Mouse (Mus musculus): ENCODE measurements at regions not wholly inside any gene's neighbourhood (a gene's known extent, or its start where the extent isn't known, plus 50 kb on each side); places are given as distances from the start of the nearest gene placed in this dataset.

DNA sequence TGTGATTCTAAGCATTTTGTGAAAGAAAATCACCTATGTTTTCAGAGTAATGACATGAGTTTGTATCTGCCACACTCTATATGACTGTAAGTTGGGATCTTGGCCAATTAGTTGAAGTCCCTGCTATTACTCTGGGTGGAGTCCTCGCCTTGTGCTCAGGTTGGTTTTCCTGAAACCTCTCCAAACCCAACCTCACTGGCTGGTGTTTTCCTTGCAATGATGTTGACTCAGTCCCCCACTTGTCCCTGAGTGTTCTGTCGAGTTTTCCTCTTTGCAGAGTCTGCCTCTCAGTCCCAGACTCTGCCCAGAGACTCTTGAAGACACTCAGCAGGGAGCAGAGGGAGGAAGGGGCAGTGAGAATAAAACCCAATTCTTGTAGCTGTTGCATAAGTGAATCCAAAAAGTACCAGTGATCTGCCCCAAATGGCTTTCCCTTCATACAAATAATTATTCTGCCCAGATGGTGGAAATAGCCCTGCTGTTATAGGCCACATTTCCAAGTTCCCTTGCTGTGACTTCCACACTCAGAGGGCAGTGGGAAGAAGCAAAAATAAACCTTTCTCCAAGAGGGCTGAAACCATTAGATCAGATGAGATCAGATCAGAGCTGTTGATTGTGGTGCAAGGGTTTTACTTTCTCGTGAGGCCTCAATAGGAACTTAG is 694.3 kb downstream of the Hs3st4 start:
- no peak for DNase-seq

DNA sequence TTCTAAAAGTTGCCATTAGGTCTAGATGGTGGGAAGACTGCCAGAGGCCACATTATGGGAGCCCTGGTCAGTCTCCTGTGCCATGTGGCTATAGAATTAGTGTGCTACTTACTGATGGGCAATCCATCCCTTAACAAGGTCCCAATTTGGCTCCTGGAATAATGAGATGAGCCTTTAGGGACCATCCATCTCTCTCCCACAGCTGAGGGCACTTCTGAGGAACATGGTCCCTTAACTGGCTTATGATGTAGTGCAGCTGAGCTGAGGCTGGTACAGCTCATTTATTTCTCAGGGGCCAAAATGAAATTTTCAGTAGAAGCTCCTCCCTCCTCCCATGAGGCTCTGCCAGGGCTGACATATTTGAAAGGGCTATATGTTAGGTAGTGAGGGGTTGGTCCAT is 697.9 kb downstream of the Hs3st4 start:
- DNase-seq, result no peak

DNA sequence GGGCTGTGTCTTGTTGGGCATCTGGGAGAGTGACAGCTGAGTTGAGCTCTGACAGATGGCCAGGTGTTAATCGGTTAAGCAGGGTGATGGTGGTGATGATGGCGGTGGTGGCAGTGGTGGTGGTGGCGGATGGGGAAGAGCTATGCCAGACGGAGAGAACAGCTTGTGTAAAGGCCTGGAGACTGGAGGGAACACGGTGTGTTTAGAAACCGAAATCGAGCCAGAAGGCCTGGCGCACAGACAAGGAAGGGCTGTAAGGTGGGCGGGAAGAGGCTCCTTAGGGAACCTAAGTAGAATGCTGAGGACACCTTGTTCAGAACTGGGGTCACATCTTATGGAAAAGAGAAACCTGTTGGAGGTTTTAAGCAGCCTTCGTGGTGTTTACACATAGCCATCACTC is 698.5 kb downstream of the Hs3st4 start:
- no peak for DNase-seq

DNA sequence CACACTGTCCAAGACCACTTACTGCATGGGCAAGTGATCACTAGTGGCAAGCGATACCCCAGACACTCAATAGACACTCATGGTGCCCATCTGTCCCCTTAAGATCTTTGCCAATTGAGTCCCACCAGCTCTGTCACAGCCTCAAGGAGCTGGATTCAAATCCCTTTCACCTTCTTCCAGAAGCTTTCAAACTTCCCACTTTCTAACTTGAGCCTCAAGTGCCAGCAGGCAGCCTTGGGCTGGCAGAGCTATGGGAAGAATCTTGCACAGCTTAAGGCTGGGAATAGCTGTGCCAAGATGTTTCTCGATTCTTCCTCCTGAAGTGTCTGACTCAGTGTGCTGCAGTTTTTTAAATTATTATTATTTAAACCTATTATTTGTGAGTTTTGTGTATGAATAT is 699.2 kb downstream of the Hs3st4 start:
- DNase-seq, result no peak

DNA sequence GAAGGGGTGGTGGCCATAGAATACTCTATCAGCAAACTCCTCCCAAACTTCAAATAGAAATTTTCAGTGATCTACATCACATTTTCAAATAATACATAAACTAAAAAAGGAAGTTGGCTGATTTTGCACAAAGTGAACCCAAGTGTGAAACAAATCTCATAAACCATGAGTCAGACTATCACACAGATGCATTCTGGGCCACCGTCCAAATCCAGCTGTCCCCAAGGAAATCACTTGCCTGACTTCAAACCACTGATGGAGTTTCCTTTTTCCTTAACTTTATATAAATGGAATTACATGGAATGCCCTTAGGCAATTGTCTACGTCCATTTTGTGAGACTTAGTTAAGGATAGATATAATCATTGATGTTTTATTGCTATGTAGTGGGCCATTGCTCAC is 702.8 kb downstream of the Hs3st4 start:
- DNase-seq, result peak; percentile 67 to 73

DNA sequence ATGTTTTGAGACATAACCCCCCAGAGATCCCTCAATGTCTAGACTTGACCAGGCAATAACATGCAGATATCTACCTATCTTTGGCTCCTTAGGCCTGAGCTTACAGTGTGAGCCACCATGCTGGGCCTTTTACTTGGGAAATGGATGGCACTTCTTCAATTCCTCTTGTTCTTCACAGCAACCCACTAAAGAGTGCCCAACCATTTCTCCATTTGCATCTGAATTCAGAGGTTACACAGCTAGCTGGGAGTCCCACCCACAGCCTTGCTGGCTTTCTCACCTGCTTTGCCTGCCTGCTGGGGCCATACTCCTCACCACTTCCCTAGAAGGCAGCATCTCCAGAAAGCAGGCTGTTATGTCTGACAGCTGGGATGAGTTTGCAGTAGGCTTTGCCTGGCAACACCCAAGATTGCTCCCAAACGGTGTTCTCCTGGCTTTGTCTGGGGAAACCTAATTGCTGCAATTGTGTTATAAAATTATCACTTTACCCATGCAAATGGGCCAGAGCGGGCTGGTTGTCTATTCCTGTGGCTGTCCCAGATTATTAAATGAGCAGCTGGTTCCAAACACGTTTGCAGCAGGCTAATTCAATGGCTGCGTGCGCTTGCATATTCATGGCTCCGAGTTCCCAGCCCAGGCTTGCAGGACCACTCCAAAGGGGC is 721.6 kb downstream of the Hs3st4 start:
- no peak for DNase-seq

DNA sequence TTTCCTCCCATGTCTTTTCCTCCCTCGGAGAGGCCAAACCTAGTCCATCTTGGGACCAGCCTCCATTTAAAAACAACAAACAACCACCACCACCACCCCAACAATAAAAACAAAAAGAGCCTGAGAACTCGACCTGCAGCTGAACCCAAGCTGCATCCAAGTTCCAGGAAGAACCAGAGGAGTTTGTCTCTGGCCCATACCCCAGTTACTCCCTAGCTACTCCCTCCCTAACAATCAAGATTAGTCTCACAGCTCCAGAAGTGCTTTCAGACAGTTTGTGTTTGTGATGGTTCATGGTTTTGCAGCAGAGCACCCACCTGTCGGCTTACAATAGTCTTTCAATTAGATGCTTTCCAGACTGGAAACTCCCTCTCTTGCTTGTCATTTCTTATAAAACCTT is 724.5 kb downstream of the Hs3st4 start:
- DNase-seq, result no peak

DNA sequence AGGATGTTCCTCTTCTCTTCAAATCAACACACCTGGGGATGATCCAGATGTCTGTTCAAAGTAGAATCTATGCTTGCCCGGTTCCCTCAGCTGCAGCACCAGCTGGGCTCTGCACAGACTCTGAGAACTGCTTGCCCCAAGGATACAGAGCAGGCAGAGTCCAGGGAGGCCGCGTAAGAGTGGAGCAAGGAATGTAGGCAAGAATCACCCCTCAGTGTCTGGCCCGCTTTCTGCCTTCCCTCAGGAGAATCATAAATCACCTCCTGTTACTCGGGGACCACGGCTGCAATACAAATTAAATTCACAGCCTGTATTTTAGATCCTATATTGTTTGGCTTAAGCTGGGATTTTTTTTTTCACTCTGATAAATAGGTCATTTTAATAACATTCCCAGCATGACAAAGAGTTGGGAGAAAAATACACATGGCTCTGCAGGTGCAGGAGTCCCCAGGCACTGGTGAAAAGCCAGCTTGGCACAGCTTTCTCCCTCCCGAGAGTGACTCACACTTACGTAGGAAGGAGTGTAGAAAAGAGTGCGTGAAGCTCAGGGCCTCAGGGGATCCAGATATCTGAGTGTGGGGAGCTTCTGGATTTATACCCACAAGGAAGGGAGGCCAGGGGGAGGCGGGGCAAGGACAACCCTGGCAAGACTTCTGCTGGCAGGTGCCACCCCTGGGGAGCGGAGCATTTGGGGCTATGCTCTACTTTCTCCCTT is 726.3 kb downstream of the Hs3st4 start:
- DNase-seq, result no peak

DNA sequence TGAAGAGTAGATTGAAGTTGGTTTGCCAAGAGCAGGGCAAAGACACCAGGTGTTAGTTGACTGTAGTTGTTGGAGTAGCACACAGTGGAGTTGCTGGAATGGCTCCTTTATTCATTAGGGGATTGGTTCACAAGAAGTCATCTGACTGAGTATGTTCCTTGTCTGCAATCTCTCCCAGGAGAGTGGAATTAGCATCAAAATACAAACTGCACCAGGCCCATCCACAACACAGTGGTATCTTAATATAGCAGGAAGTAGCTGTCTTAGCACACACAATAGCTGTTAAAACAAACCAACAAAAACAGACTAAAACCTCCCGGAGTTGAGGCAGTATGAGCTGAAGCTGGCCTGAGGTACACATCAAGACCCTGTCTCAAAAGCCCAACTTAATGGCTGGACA is 723.5 kb upstream of the Kdm8 start:
- no peak for DNase-seq

DNA sequence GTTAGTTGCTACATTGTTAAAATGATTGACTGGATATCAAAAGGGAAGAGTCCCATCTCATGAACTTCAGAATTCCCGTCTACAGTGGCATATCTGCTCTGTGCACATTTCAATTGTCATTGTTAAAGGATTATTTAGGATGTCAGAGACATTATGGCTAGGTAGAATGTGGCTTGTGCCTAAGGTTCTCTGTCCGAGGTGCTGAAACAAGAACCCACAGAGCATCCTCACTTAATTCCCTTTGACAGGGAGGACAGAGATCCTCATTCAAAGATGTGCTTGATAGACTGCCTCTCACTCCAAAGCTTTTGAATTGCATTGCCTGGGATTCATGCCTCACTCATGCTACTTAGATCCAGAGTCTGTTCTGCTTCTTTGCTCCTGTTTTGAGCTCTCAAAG is 702.4 kb upstream of the Kdm8 start:
- DNase-seq, result peak in 1 of 2 experiments; percentile 25

DNA sequence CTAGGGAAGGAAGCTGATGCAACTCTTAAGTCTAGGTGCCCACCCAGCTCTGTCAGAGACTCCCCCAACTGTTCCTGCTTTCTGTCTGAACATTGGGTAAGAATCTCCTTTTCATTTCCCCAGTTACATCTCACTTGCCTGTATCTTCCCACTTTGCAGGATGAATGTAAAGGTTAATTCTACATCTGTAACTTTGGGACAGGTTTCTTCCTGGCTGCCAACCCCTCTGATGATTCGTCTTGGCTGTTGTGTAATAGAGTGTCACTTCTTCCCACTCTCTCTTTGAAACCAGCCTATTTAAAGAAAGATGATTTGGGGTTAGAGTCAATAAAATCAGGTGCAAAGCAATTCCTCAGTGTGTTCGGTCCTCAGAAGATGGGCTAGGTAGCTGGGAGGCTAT is 698.2 kb upstream of the Kdm8 start:
- no peak for DNase-seq

DNA sequence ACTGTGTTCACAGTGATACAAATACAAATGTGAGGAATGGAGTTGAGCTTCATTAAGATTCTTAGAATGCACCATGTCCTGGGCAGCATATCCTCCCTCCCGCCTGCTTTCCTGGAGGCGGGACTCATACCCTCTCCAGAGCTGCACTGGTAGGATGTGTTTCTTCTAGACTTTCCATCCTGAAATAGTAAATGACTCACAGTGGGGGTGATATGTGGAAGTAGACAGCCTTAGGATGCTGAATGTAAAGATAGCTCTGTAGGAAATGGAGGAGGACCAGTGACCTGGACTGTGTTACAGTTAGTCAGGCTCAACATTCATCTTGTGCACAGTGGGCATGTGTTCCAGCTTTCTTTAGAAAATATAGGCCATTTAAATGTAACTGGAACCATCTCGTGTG is 696.1 kb upstream of the Kdm8 start:
- DNase-seq, result no peak

DNA sequence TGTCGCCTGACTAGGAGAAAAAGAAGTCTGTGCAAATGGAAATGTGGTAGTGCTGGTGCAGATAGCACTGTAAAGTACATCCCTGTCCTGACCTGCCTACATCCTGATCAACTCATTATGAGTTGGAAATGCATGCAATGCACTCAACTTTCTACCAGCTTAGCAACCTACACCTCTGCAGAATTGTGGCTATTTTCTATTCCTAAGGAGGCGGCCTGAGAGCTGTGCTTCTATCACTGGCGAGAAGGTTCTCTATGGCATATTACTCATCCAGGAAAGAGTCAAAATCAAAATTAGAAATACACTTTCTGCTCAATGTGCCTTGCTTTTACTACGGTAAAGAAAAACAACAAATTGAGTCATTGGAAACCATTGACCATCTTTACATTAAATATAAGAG is 685.4 kb upstream of the Kdm8 start:
- no peak for DNase-seq

DNA sequence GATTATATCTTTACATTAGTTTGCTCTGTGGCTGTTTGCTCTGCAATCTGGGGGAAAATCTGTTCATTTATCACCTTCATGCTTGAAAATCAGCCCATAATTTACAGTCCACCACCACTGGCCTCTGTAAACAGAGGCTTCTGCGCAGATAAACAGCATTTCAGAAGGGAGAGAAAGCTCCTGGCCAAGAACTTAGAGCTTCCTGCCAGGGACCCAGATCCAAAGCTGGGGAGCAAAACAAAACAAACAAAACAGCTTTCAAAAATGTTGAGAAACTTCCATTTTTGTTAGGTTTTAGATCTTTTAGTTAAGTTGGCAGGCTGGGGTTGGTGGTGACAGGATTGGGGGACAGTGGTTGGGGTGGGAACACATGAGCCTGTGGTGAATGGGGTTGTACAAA is 666.7 kb upstream of the Kdm8 start:
- DNase-seq, result no peak

DNA sequence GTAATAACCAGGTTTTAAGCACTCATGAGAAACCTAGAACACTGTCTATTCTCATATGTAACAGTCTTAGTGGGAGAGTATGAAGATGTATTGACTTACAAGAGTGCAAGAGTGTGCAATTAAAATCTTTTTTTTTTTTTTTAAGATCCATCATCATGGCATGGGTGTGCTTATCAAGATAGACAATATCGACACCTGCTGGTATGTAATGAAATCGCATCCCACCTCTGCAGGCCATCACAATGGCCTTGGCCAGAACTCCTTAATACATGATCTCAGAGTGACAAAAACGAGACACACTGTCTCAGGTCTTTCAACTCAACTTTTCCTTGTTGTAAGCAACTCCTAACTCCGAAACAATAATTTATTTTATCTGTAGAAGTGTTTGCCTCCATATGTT is 661.7 kb upstream of the Kdm8 start:
- peak in 1 of 2 experiments; percentile 49 for DNase-seq

DNA sequence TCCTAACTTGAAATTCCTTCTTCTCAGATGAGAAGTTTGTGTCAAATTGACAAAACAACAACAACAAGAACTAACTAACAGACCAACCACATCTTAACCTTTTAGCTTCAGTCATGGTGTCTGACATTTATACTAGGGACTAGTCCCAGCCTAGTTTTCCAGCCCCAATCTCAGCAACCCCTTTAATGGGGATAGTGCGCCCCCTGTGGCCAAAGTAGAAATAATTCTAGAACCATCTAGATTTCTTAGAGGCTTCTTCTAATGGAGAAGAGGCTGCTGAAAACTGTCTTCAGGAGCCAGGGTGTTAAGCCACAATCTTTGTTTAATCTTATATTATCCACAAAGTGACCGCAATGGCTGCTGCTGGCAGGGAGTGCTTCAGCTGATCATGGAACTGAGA is 659.5 kb upstream of the Kdm8 start:
- DNase-seq, result no peak

DNA sequence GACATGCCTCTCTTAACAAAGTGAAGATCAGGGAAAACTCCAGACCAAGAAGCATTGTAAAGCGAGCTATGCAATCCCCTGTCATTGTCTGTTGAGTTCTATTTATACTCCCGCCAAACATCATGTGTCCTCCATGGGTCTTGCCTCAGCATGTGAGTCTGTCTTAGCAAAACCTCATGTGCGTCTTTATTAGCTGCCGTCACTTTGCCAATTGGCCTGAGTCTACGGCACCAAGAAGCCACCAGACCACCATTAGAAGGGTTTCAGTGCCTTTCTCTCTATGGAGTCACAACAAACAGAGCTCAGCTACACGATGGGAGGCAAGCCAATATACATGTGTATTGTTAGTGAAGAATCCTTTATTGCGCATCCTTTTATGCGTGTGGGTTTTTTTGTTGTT is 658.6 kb upstream of the Kdm8 start:
- no peak for DNase-seq

DNA sequence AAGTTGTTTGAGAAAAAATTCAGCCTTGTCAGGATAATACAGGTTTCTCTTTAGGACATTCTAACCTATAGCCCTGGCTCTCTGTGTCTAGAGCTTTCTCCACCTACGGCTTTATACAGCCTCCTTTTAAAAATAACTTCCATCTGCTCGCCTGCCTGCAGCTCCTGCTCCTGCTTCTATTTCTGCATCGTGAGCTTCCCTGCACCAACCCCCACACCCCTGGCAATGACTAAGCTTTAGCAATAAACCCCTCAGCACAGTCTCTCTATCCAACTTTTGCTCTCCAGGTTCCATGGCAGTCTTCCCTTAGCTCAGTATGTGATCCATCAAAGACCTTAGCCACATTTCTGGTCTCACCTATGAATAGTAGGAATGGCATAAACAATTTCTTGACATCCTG is 655.7 kb upstream of the Kdm8 start:
- no peak for DNase-seq

DNA sequence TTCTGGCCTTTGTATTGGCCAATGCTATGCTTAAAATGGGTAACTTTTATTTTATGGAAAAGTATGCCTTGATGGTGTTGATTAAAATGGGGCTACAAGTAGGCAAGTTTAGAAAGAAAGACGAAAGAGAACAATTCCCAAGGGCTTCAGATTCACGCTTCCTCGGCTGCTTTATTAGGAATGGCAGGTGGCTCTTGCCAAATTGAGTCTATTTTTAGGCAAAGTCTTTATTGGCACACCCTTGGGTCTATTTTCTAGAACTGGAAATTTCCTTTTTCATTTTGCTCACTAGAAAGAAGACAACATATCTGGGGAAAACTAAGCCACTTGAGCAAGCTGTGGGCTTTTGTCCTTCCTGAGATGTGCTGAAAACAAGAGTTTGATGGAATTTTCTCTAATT is 641.4 kb upstream of the Kdm8 start:
- no peak for DNase-seq

DNA sequence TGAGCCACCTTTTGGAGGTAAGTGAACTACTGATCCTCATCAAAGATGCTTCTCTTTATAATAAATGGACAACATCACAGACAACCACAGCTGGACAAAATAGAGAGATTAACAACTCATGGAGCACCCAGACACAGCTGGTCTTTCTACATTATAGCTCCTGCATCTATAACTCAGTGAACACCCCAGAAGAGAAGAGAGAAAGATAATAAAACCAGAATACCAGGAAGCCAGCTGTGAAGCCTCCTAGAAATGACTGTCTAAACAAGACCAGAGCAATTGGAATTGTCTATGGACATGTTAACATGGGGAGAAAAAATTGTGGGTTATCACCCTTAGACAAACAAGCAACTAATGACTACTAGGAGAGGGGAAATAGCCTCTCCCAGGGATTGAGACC is 609.8 kb upstream of the Kdm8 start:
- no peak for DNase-seq

DNA sequence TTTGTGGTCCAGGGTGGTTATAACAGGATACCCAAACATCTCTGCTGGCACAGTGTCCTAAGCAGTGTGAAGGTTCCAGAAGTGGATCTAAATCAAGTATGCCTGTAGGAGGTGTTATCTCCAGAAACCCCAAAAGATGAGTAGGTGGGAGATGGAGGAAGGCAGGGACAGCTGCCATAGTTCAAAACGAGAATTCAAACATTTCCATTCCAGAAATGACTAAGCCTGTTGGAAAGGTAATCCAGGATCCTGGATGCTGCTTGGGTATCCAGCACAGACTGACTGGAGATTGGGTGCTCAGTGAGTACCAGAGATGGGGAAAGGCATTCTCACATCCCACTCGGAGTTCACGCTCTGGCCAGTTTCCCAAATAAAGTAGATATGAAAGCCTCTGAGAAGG is 607.9 kb upstream of the Kdm8 start:
- DNase-seq, result no peak

DNA sequence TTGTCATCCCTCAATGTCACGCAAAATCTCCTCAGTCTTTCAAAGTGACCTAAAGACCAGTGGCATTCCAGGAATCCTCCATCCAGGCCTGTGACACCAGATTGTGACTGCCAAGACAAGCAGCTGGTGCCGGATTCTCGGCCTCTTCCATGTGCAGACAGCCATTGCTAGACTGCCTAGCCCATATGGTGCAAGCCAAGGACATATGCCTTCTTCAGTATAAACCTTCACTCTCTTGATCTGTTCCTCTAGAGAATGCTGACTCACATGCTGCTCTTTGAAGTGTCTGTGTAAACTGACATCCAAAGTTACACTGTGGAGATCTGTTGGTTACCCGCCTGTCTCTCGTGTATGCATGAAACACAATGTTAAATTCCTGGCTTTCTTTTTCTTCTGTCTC is 589.4 kb upstream of the Kdm8 start:
- DNase-seq, result no peak

DNA sequence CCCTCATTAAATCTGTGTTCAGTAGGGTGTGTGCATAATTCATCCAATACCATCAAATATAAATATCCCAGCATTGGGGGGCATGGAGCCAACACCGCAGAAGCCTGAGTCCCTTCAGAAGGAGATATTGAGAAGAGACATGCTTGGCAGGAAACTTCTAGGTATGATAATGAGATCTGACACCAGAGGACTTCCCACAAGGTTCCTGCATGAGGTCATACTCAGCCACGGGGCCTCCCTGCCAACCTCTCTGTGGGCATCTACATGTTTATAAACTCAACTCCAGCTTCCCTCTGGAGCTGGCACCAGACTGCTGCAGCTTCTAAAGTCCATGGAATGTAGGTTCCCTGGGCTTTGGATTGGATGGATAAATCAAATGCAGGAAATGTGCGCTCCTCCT is 587.4 kb upstream of the Kdm8 start:
- DNase-seq, result no peak

DNA sequence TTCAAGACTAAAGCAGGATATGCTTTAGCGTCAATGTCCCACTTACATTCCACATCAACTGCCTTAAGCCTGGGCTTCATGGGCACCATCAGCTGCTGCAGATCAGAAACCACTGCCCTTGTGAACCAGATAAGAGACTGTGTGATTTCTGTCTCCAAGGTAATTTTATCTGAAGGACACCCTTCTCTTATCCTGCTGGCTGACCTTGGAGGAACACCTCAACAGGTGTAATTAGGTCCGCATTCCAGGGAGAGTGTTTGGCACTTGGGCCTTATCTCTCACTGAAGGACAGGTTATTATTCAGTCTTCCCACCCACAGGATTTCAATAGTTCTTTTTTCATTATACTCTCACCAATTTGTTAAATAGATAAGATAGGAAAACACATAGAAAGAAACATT is 583.1 kb upstream of the Kdm8 start:
- DNase-seq, result no peak

Data from kidney, postnatal 25 days (tissue).